Mouse (Mus musculus) heart, embryonic 15.5 days (tissue): Measurements from ENCODE around the gene Slc5a12. TPM values are rescaled to one million over a fixed set of nuclear protein-coding genes. Genes with fewer than 3 reads are reported as not detected.

Experiments used
- ATAC-seq: fragments of 200-750 bp; cut with Nextera tagmentation; replicated peaks from 2 replicates; pipeline ENCODE4 v1.8.0; 2017; ENCODE audit warnings: low read depth, moderate TSS enrichment; ENCODE audit not compliant: insufficient number of reproducible peaks, insufficient read depth, low FRiP score
- H3K27ac ChIP-seq: fragments of 300-500 bp; sonication (generic); 2 replicates; pipeline ENCODE4 v1.5.1; 2015; ENCODE audit warnings: mild to moderate bottlenecking, inconsistent platforms
- H3K27me3 ChIP-seq: fragments of 300-500 bp; sonication (generic); 2 replicates; pipeline ENCODE4 v1.6.1; 2015; ENCODE audit warnings: inconsistent platforms
- H3K36me3 ChIP-seq: fragments of 300-500 bp; sonication (generic); 2 replicates; pipeline ENCODE4 v1.6.1; 2015; ENCODE audit warnings: mild to moderate bottlenecking, inconsistent platforms
- H3K4me1 ChIP-seq: fragments of 300-500 bp; sonication (generic); replicated peaks from 2 replicates; pipeline ENCODE4 v1.6.1; 2015; ENCODE audit warnings: inconsistent platforms
- H3K4me2 ChIP-seq: fragments of 300-500 bp; sonication (generic); 2 replicates; pipeline ENCODE4 v1.6.1; 2015; ENCODE audit warnings: inconsistent platforms, mild to moderate bottlenecking, moderate library complexity
- H3K4me3 ChIP-seq: fragments of 300-500 bp; sonication (generic); 2 replicates; pipeline ENCODE4 v1.5.1; 2015; ENCODE audit warnings: mild to moderate bottlenecking, inconsistent platforms
- H3K9ac ChIP-seq: fragments of 300-500 bp; sonication (generic); 2 replicates; pipeline ENCODE4 v1.6.1; 2015; ENCODE audit warnings: mild to moderate bottlenecking, inconsistent platforms
- H3K9me3 ChIP-seq: fragments of 300-500 bp; sonication (generic); replicated peaks from 2 replicates; pipeline ENCODE4 v1.6.1; 2016; ENCODE audit warnings: inconsistent platforms
- WGBS: fragments of 180-500 bp; shearing (Covaris S2); methylation state at CpG from one replicate; pipeline ENCODE4 v1.1.7; 2015; ENCODE audit warnings: mixed read lengths; 5-methylcytosine and 5-hydroxymethylcytosine counted together
- polyA plus RNA-seq: library from polyadenylated mRNA; unstranded; fragments of >200 nt; fragmentation: Nextera tagmentation; extraction: Ambion mirVana; gene quantifications from 2 replicates; pipeline ENCODE4 v1.2.1, GENCODE M21; 2015

Slc5a12 gene
- not detected in 2 replicates for polyA plus RNA-seq

DNA sequence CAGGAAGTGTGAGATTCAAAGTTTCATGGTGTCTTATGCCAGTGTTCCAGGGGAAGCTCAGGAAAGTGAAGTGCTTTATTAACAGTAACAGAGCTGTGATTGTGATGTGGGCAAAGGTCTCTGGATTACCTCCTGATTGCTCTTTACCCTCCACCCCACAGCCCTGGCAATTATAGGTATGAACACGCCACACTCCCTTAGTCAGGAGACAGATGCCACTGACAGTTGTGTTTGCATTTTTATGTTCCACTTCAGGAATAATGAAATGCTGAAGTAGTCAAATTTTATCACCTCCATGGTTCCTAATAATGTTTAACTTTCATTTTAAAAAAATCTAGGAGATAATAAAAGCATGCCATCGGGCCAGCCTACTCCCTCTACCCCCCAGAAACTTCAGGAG lies at the start of gene Slc5a12:
Gene Slc5a12 (plus strand): TSS at position 367 of the 400 bp plus-strand sequence.
- WGBS, result 57% methylated on average over 2 of the region's 2 CpGs

DNA sequence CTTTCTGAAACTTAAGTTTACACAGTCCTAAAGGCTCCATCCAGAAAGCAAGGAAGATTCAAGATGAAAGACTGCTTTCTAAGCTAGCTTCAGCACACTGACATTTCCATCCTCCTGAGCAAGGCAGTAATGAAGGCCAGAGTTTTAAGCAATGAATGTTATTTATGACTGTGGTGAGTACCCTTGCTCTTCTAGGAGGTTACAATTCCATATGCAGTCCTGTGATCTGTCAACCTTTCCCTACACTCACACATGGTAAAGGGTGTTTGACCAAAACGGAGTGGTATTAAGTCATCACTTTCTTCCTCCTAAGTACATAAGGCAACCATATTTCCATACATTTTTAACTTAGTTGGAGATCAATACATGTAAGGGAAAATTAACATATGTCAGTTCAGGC lies 41.0 kb upstream of the Slc5a12 start:
- Histone ChIP-seq H3K4me3 (no peak overlapping the region), H3K4me2 (no peak overlapping the region), H3K36me3 (no peaks in the 10 kb centered on the region), H3K9ac (no peak overlapping the region), H3K4me1 (no peaks in the 10 kb centered on the region), H3K9me3 (no peaks in the 10 kb centered on the region), H3K27ac (no peak overlapping the region), H3K27me3 (no peaks in the 10 kb centered on the region)
- ATAC-seq, result no peak
- 70% methylated on average over 1 of the region's 1 CpGs for WGBS

More for the DNA sequence above, at the start of gene Slc5a12:
- Histone ChIP-seq H3K9ac (no peak within 1 kb of the TSS), H3K9me3 (no peaks in the 10 kb centered on the region), H3K27me3 (no peaks in the 10 kb centered on the region), H3K4me1 (no peaks in the 10 kb centered on the region), H3K4me3 (no peak within 1 kb of the TSS), H3K4me2 (no peak within 1 kb of the TSS), H3K36me3 (no peaks in the 10 kb centered on the region), H3K27ac (no peak within 1 kb of the TSS)
- no peak for ATAC-seq

DNA sequence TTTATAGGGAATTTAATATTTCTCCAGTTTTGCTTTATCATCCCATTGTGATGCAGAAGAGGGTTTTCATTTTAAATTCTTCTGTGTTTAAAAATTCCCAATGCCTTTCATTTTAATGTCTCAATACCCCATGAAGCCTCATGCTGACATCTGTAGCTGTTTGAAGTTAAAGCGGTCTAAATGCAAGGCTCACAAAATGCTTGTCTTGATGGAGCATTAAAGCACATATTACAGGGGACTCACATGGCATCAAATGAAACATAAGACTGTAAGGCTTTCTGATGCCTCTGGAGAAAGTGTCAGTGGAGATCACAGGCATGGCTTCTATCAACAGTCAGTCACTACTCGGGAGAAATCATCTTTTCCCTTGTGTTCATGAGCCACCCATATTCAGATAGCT lies 34.5 kb upstream of the Slc5a12 start:
- Histone ChIP-seq H3K27me3 (no peaks in the 10 kb centered on the region), H3K4me3 (no peak overlapping the region), H3K4me2 (no peak overlapping the region), H3K27ac (no peak overlapping the region), H3K36me3 (no peaks in the 10 kb centered on the region), H3K9ac (no peak overlapping the region), H3K9me3 (no peaks in the 10 kb centered on the region), H3K4me1 (no peaks in the 10 kb centered on the region)
- no peak for ATAC-seq
- 69% methylated on average over 2 of the region's 2 CpGs for WGBS

DNA sequence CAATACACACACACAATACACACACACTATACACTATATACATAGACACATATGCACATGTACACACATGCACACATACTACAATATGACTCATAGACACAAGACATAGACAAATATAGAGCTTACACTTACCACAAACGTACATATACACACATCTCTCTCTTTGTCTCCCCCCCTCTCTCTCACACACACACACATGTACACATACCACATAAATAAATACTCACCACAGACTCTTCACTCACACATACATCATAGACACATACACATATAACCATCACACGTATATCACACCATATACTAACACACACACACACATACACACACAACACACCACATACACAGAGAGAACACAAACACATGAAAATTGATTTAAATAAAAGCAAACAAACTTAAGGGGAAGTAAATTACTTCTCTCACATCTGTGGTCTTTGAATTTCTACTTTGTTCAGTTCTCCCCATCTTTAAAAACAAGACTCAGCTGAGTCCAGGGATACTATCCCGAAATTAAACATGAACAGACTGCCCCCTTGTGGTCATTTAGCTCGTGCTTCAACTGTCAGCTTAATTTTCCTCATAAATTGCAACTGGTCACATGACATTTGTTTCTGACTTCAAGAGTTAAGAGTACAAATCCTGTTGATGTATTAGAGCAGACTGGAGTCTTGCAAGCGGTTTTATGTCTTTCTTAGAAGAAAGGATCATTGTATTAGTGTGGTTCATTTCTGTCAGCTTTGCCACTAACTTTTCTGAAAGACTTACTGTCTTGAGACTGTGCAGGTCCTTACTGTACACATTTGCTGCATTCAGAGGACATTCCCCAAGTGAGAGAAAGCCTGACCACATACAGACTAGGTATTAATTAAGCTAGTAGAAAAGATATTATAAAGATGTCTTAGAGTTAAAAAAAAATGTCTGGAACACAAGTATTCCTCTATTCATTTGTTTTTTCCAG lies 32.1 kb upstream of the Slc5a12 start:
- ATAC-seq, result no peak
- H3K4me3 ChIP-seq, result no peak overlapping the region
- H3K9ac ChIP-seq, result no peak overlapping the region
- no peaks in the 10 kb centered on the region for H3K27me3 ChIP-seq
- 34% methylated on average over 5 of the region's 5 CpGs for WGBS
- H3K36me3 ChIP-seq, result no peaks in the 10 kb centered on the region
- no peak overlapping the region for H3K27ac ChIP-seq
- no peak overlapping the region for H3K4me2 ChIP-seq
- H3K9me3 ChIP-seq, result no peaks in the 10 kb centered on the region
- H3K4me1 ChIP-seq, result no peaks in the 10 kb centered on the region

DNA sequence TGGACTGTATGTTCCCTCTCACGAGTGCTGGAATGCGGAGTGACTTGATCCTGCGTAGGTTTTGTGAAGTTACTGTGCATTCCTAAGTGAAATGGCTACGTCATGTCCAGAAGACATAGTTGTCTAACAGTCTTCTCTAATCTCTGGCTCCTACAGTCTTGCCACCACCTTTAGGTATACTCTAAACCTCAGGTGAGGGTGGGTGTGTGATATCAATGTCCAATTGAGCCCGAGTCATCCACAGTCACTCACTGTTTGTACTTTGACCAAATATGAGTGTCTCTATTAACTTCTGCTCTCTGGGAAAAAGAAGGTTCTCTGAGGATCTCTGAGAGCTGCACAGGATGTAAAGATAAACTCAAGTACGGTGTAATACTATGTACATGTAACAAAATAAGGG lies 10.4 kb upstream of the Slc5a12 start:
- no peak for ATAC-seq
- WGBS, result 75% methylated on average over 6 of the region's 6 CpGs
- H3K9ac ChIP-seq, result no peak overlapping the region
- no peaks in the 10 kb centered on the region for H3K27me3 ChIP-seq
- H3K4me1 ChIP-seq, result no peaks in the 10 kb centered on the region
- no peaks in the 10 kb centered on the region for H3K9me3 ChIP-seq
- H3K27ac ChIP-seq, result no peak overlapping the region
- no peak overlapping the region for H3K4me3 ChIP-seq
- no peak overlapping the region for H3K4me2 ChIP-seq
- no peaks in the 10 kb centered on the region for H3K36me3 ChIP-seq

DNA sequence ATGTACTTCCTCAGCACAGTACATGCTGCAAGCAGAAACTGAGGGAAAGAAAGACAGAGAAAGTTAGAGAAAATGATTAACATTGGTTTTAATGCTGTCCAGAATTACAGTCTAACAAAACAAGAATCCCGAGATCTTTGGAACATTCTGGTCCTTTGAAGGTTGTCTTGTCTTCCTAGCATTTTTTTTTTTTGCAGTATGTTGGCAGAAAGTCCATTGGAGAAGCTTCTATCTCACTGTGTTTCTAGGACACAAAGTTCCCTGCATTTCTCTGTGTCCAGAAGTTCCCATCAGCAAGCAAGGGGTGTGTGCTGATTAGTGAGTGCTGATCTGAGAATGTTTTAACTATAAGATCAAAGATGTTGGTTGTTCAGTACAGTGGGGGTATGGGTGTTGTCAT lies 7.1 kb upstream of the Slc5a12 start:
- H3K9ac ChIP-seq, result no peak overlapping the region
- H3K4me3 ChIP-seq, result no peak overlapping the region
- H3K4me2 ChIP-seq, result no peak overlapping the region
- ATAC-seq, result no peak
- H3K9me3 ChIP-seq, result no peaks in the 10 kb centered on the region
- H3K4me1 ChIP-seq, result no peaks in the 10 kb centered on the region
- H3K36me3 ChIP-seq, result no peaks in the 10 kb centered on the region
- no peaks in the 10 kb centered on the region for H3K27me3 ChIP-seq
- H3K27ac ChIP-seq, result no peak overlapping the region
- WGBS, result 50% methylated on average over 1 of the region's 1 CpGs

DNA sequence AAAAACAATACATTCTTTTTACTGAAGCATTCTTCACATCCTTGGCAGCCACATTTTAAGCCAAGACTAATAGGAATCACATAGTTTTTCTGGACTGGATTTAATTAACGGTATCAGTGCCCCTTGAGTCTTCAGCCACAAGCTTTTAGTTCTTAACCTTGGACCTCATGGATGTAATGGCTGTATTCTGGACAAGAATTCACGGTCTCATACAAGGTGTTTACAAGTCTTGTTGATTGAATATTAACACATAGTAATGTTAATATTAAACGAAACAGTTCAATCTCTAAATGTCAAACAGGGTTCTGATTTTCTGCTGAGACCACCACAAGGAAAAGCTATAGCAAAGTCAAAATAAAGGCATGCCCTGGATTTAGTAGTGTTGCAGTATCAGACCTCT lies 4.8 kb upstream of the Slc5a12 start:
- Histone ChIP-seq H3K4me1 (no peaks in the 10 kb centered on the region), H3K9ac (no peak overlapping the region), H3K9me3 (no peaks in the 10 kb centered on the region), H3K36me3 (no peaks in the 10 kb centered on the region), H3K4me3 (no peak overlapping the region), H3K27me3 (no peaks in the 10 kb centered on the region), H3K4me2 (no peak overlapping the region), H3K27ac (no peak overlapping the region)
- WGBS, result 74% methylated on average over 3 of the region's 3 CpGs
- no peak for ATAC-seq

DNA sequence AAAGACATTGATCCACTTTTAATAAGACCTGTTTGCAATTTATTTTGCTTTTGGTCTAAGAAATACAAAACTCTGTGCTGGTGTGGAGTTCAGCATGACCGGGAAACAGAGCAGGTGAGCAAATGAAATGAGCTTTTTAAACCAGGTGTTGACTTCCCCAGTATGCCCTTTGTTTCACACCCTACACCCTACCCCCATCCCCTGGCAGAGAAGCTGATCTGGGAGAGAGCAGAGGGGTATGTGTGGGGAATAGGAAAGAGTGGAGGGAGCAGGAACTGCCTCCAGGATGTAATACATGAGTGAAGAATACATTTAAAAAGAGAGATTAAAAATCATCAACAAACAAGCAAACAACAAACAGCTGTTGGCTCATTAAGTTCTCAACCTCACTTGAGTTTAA lies 47.3 kb downstream of the Slc5a12 start:
- Histone ChIP-seq H3K27me3 (no peaks in the 10 kb centered on the region), H3K4me2 (no peak overlapping the region), H3K4me1 (no peaks in the 10 kb centered on the region), H3K4me3 (no peak overlapping the region), H3K27ac (no peak overlapping the region), H3K9ac (no peak overlapping the region), H3K9me3 (no peaks in the 10 kb centered on the region), H3K36me3 (no peaks in the 10 kb centered on the region)
- 69% methylated on average over 1 of the region's 1 CpGs for WGBS
- ATAC-seq, result no peak

DNA sequence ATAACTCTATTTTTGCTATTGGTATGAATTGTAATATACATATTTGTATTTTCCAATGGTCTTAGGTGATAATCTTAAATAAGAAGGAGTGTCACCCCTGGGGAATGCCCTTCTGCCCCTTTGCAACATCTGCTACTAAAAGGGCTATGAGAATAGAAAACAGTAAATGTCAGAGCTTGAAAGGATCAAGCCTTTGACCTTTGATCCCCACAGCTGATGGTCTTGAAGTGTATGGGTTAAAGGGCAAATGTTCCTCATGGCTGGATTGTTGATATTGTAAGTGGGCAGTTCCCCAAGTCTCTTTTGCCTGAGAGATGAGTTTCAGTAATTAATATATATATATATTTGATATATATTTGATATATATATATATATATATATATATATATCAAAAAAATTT lies 47.7 kb downstream of the Slc5a12 start:
- no peaks in the 10 kb centered on the region for H3K36me3 ChIP-seq
- no peak overlapping the region for H3K27ac ChIP-seq
- no peaks in the 10 kb centered on the region for H3K9me3 ChIP-seq
- H3K27me3 ChIP-seq, result no peaks in the 10 kb centered on the region
- ATAC-seq, result no peak
- no peak overlapping the region for H3K4me3 ChIP-seq
- H3K9ac ChIP-seq, result no peak overlapping the region
- no peak overlapping the region for H3K4me2 ChIP-seq
- no peaks in the 10 kb centered on the region for H3K4me1 ChIP-seq

DNA sequence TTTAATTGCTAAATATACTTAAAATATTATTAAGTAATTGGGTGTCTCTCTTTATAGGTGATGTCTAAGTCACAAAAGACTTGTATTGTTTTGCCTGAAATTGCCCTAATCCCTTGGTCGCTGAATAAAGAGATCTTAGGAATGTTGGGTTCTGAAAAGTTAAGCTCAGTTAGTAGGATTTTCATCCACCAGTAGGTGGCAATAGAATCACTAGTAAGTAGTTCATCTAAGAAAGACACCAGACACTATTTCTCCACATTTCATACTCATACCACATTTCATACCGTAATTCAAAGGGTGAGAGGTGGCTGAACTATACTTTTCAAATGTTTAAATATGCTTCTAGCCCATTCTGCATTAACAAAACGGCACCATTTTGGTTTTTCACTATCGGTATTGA lies 66.2 kb downstream of the Slc5a12 start:
- Histone ChIP-seq H3K4me1 (no peaks in the 10 kb centered on the region), H3K4me2 (no peak overlapping the region), H3K27ac (no peak overlapping the region), H3K9ac (no peak overlapping the region), H3K4me3 (no peak overlapping the region), H3K27me3 (no peaks in the 10 kb centered on the region), H3K9me3 (no peaks in the 10 kb centered on the region), H3K36me3 (no peaks in the 10 kb centered on the region)
- 38% methylated on average over 4 of the region's 4 CpGs for WGBS
- ATAC-seq, result no peak

DNA sequence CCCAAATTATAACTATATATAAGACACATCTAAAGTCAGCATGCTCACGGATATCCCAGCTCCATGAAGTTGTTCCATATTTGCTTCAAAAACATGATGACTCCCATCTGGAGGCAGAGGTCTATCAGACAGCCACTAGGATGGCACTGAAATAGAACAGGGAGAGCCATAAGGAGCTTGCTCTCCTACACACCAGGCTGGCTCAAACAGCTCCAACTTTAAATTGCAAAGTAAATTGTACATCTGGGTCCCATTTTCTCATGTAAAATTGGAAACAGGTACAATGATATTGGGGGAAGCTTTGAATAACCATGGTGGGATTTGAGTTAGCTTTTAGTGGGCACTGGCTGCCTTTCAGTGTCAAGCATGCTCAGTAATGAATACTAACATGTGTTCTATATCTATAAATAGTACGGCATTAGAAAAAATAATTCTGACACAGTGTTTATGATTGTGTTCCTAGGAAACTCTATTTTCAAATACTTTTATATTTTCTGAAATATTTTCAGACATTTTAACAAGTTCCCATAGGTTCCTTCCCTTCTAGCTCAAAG lies 74.0 kb downstream of the Slc5a12 start:
- Histone ChIP-seq H3K27ac (no peak overlapping the region), H3K27me3 (no peaks in the 10 kb centered on the region), H3K9ac (no peak overlapping the region), H3K4me2 (no peak overlapping the region), H3K9me3 (no peaks in the 10 kb centered on the region), H3K4me3 (no peak overlapping the region), H3K36me3 (no peaks in the 10 kb centered on the region), H3K4me1 (no peaks in the 10 kb centered on the region)
- no peak for ATAC-seq
- WGBS, result 63% methylated on average over 2 of the region's 2 CpGs
